Mouse (Mus musculus) heart, adult 2 months (tissue): Measurements from ENCODE around the gene Cadm3. TPM values are rescaled to one million over a fixed set of nuclear protein-coding genes. Genes with fewer than 3 reads are reported as not detected.

Experiments used
- polyA plus RNA-seq: library from polyadenylated mRNA; depleted of rRNA; stranded (reverse); fragments of >200 nt; gene quantifications from 2 replicates; pipeline ENCODE4 v1.2.3, GENCODE M21; 2012; rRNA removed
- total RNA-seq, 2 experiments: library from RNA; stranded (reverse); gene quantifications; 2 replicates each; pipeline ENCODE4 v1.2.3; 2021

Cadm3 gene
- total and polyA plus RNA-seq, 3 experiments, result 1.6 to 4.1 (median 2.6) TPM

Other genes starting within 250 kb of the Cadm3 start
- gene Olfr1408, start 230.3 kb downstream of the Cadm3 start, total RNA-seq, result not detected
- not detected in 2 replicates for gene Olfr1408, start 230.3 kb downstream of the Cadm3 start, polyA plus RNA-seq
- not detected for gene Olfr1406, start 177.1 kb downstream of the Cadm3 start, total RNA-seq
- gene Olfr1406, start 177.1 kb downstream of the Cadm3 start, polyA plus RNA-seq, result not detected in 2 replicates
- gene Olfr218, start 169.9 kb downstream of the Cadm3 start, total RNA-seq, result not detected
- not detected in 2 replicates for gene Olfr218, start 169.9 kb downstream of the Cadm3 start, polyA plus RNA-seq
- not detected for gene Olfr1404, start 155.3 kb downstream of the Cadm3 start, total RNA-seq
- gene Olfr1404, start 155.3 kb downstream of the Cadm3 start, polyA plus RNA-seq, result not detected in 2 replicates
- under 1 TPM in 1 of 2 experiments, not detected in 1; 0.29 TPM for gene Fcer1a, start 140.5 kb downstream of the Cadm3 start, total RNA-seq
- gene Fcer1a, start 140.5 kb downstream of the Cadm3 start, polyA plus RNA-seq, result 0.29 and 0.31 TPM in 2 replicates
- not detected for gene Olfr418, start 101.7 kb downstream of the Cadm3 start, total RNA-seq
- gene Olfr418, start 101.7 kb downstream of the Cadm3 start, polyA plus RNA-seq, result not detected in 2 replicates
- gene Mptx2, start 89.9 kb downstream of the Cadm3 start, total RNA-seq, result not detected
- not detected in 2 replicates for gene Mptx2, start 89.9 kb downstream of the Cadm3 start, polyA plus RNA-seq
- under 1 TPM in 1 of 2 experiments, not detected in 1; 0.59 TPM for gene Ackr1, start 33.9 kb downstream of the Cadm3 start, total RNA-seq
- gene Ackr1, start 33.9 kb downstream of the Cadm3 start, polyA plus RNA-seq, result 1.4 and 1.8 TPM in 2 replicates
- gene Aim2, start 16.8 kb downstream of the Cadm3 start, total RNA-seq, result 1 to 10 TPM; 1.1 to 1.4 TPM
- 0.82 and 1.4 TPM in 2 replicates for gene Aim2, start 16.8 kb downstream of the Cadm3 start, polyA plus RNA-seq
- gene Ifi206, start 123.3 kb upstream of the Cadm3 start, total RNA-seq, result under 1 TPM; 0.16 to 0.41 TPM
- gene Ifi206, start 123.3 kb upstream of the Cadm3 start, polyA plus RNA-seq, result 0.18 and 0.82 TPM in 2 replicates
- under 1 TPM in 1 of 2 experiments, not detected in 1; 0.11 TPM for gene Ifi214, start 168.3 kb upstream of the Cadm3 start, total RNA-seq
- gene Ifi214, start 168.3 kb upstream of the Cadm3 start, polyA plus RNA-seq, result 0.16 and 0.18 TPM in 2 replicates
- under 1 TPM; 0.13 to 0.25 TPM for gene Ifi213, start 231.6 kb upstream of the Cadm3 start, total RNA-seq
- gene Ifi213, start 231.6 kb upstream of the Cadm3 start, polyA plus RNA-seq, result 1.1 and 1.6 TPM in 2 replicates